ENCODE assay signal across 20 mouse cellular contexts in the genomic region with DNA sequence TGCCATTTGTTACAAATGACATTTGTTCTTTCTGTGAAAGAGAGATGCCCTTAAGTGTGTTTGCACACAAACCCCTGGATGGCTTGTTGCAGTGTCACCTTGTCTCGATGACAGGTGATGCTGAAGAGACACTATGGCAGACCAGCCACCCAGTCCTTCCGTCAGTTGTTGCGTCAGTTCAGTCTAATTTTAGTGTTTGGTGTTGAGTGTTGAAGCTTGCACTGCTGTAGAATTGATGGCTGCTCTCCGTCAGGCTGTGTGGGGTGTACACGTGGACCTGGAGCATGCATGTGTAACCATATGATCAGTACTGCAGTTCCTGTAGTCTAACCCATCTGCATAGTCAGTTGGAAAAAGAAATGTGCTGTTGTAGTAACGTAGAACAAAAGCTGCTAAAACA.
A peak's percentile ranks its signal among the peaks of the same experiment; 100 is the strongest.
DNase-seq lines count a peak whose midpoint lies in the region; ATAC-seq and TF ChIP-seq lines count a peak whose summit lies in the region.
"Had no signal": no experiment of that assay in that cellular context is flagged by ENCODE, and none has a peak within 500 bp of the region (broad histone marks: within the 10 kb centered on the region; RNA-seq: fewer than 3 reads in every experiment).

No protein-coding gene starts in this region.

- H3K9me3 ChIP-seq in heart, embryonic 11.5 days (replicated peaks; ENCODE audit: control insufficient read depth, low read length), result no peaks in the 10 kb centered on the region
- H3K9me3 ChIP-seq: embryonic facial prominence, embryonic 15.5 days; forebrain, embryonic 10.5 days; hindbrain, embryonic 12.5 days; neural tube, embryonic 12.5 days had no signal

- 95% methylated on average over 6 of the region's 6 CpGs for WGBS in liver, adult 2 months
- WGBS in heart, embryonic 11.5 days (ENCODE audit: insufficient replicate concordance), result 53% methylated on average over 6 of the region's 6 CpGs

- H3K36me3 ChIP-seq in liver, adult 2 months (ENCODE audit: control insufficient read depth, insufficient read depth, low read length), result peaks cover 70% of the 10 kb centered on the region
- peaks cover 18% of the 10 kb centered on the region for H3K36me3 ChIP-seq in heart, embryonic 11.5 days (ENCODE audit: control insufficient read depth, insufficient read depth, low read length)

- no peak for TF ChIP-seq POLR2A in liver, adult 2 months (IDR thresholded peaks at IDR 0.05; ENCODE audit: extremely low read depth, insufficient read depth, low read length)

- no peaks in the 10 kb centered on the region for H3K4me1 ChIP-seq in liver, adult 2 months (ENCODE audit: control insufficient read depth, insufficient read depth, low read length)
- peaks cover 51% of the 10 kb centered on the region for H3K4me1 ChIP-seq in heart, embryonic 11.5 days (ENCODE audit: control insufficient read depth, insufficient read depth, low read length)
- H3K4me1 ChIP-seq: neural tube, embryonic 12.5 days had no signal

- intact Hi-C loops in heart, postnatal 36 days (cut with DNase I), result no loop called here
- intact Hi-C loops in heart, postnatal 10 days (cut with DNase I), result no loop called here

- H3K4me2 ChIP-seq in heart, embryonic 11.5 days, result no peak overlapping the region
- H3K4me2 ChIP-seq: embryonic facial prominence, embryonic 15.5 days; hindbrain, embryonic 12.5 days; neural tube, embryonic 12.5 days had no signal

- H3K9ac ChIP-seq in liver, adult 2 months (ENCODE audit: low read depth, low read length), result no peak overlapping the region
- no peak overlapping the region for H3K9ac ChIP-seq in heart, embryonic 11.5 days (ENCODE audit: low read depth, low read length)
- H3K9ac ChIP-seq: embryonic facial prominence, embryonic 15.5 days; hindbrain, embryonic 12.5 days; liver, embryonic 14.5 days; neural tube, embryonic 12.5 days had no signal

- TF ChIP-seq CTCF in liver, adult 2 months (IDR thresholded peaks at IDR 0.05; ENCODE audit: low read depth, low read length), result no peak

- H3K27ac ChIP-seq in liver, adult 2 months (replicated peaks; ENCODE audit: insufficient read depth, low read depth, low read length), result no peak overlapping the region
- H3K27ac ChIP-seq in heart, embryonic 11.5 days (ENCODE audit: low read depth, low read length), result peak overlapping the region; percentile 43
- H3K27ac ChIP-seq: embryonic facial prominence, embryonic 15.5 days; forebrain, embryonic 10.5 days; hindbrain, embryonic 12.5 days; liver, embryonic 14.5 days; neural tube, embryonic 12.5 days had no signal

- H3K79me2 ChIP-seq in liver, adult 2 months (ENCODE audit: control insufficient read depth, insufficient read depth, low read length), result no peaks in the 10 kb centered on the region

- no peaks in the 10 kb centered on the region for H3K27me3 ChIP-seq in liver, adult 2 months (ENCODE audit: control insufficient read depth, insufficient read depth, low read length)
- no peaks in the 10 kb centered on the region for H3K27me3 ChIP-seq in heart, embryonic 11.5 days (ENCODE audit: control insufficient read depth, insufficient read depth, low read length)
- H3K27me3 ChIP-seq: CH12.LX; embryonic facial prominence, embryonic 15.5 days; hindbrain, embryonic 12.5 days; neural tube, embryonic 12.5 days had no signal

- ATAC-seq in heart, embryonic 11.5 days (replicated peaks; ENCODE audit: insufficient number of reproducible peaks, low FRiP score, low TSS enrichment), result peak; percentile 33; the same call in 1 of the 2 replicates
- ATAC-seq: inflammation-experienced regulatory T-cells, adult 6 months; lung, postnatal 0 days had no signal

- peak; percentile 48 to 50 for DNase-seq in heart, adult 18-20 months
- DNase-seq in heart, postnatal 36 days, result no peak
- peak; percentile 16 for DNase-seq in liver, adult 2 months (ENCODE audit: extremely low read depth, low read depth, low spot score)
- DNase-seq in liver (no peak), MN1 (ENCODE audit: low spot score) (no peak)
- peak; percentile 56 to 62 for DNase-seq in heart, postnatal 10 days
- DNase-seq in spleen, postnatal 14 days (ENCODE audit: low spot score in 2 of 2), result no peak
- DNase-seq: adrenal gland, adult 2 months; cerebellum, postnatal 10 days; gastrocnemius, postnatal 36 days; kidney, postnatal 4 days had no signal

- H3K4me3 ChIP-seq in liver, adult 2 months (ENCODE audit: insufficient read depth, low read depth, low read length), result no peak overlapping the region
- no peak overlapping the region for H3K4me3 ChIP-seq in heart, embryonic 11.5 days (ENCODE audit: low read depth, low read length)
- H3K4me3 ChIP-seq: embryonic facial prominence, embryonic 15.5 days; forebrain, embryonic 10.5 days; hindbrain, embryonic 12.5 days; neural tube, embryonic 12.5 days had no signal

Comparison
In these comparisons a context has a peak if more than half of its experiments do, and no peak if none do; other contexts are left out.
1. DNase-seq: peak in heart, adult 18-20 months (2 of 2), liver, adult 2 months (single experiment) and heart, postnatal 10 days (2 of 2); none in heart, postnatal 36 days (0 of 2), liver (single experiment), spleen, postnatal 14 days (0 of 2) and MN1 (single experiment).